Mouse (Mus musculus): ENCODE results near the gene Stom.

Gene Stom

DNA sequence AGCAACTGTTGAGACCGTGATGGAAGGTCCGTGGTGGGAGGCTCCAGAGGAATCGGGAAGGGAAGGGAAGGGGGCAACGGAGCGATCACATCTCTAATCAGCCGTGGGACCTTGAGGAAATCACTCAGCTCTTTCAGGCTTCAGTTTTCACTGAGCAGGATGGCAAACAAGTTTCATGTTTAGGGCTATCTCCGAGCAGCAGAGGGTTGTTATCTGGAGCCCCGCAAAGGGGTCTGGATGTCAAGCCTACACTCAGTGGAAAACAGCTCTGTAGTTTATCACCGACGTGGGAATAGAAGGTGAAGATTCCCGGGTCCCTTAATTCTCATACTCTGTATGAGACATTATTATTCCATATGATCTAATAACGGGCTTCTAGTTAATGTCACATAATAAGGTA lies 18.4 kb downstream of the Stom start:
- DNase-seq = no peak

DNA sequence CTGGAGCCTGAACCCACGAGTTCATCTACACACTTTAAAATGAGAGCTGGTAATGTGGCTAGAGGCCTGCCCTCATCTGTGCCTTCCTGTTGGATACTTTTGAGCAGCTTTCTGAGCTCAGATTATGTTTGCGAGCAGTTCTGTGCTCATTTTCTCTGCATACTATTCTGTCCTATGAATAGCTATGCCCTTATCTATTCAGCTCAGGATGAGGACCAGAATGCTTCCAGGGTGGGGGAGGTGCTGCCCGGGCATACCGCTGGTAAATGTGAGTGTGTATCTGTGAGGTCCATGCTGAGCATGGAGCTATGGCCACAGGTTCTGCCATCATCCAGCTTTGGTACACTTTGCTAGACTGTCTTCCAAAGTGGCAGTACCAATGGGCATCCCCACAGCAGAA lies 19.2 kb downstream of the Stom start:
- no peak for DNase-seq

GRCm38 (mm10) chr2:35314300-35314699 lies 22.5 kb downstream of the Stom start:
- DNase-seq = no peak

- no peak for DNase-seq
Observed at GRCm38 (mm10) chr2:35309906-35310493, 26.8 kb downstream of the Stom start.

GRCm38 (mm10) chr2:35308166-35308565 lies 28.6 kb downstream of the Stom start:
- DNase-seq = no peak

- no peak for DNase-seq
Observed at GRCm38 (mm10) chr2:35302049-35302885, 34.5 kb downstream of the Stom start.

- DNase-seq = no peak
Observed at GRCm38 (mm10) chr2:35299437-35299836, 37.3 kb downstream of the Stom start.

- peak; percentile 83 to 86 for DNase-seq
Observed at GRCm38 (mm10) chr2:35297703-35298332, 39.0 kb downstream of the Stom start.

- no peak for DNase-seq
Observed at GRCm38 (mm10) chr2:35293291-35293690, 43.5 kb downstream of the Stom start.

- DNase-seq = no peak
Observed at GRCm38 (mm10) chr2:35292700-35293099, 44.1 kb downstream of the Stom start.

- DNase-seq = peak; percentile 73
Observed at GRCm38 (mm10) chr2:35291856-35292255, 44.9 kb downstream of the Stom start.

- DNase-seq = peak; percentile 90 to 91
Observed at GRCm38 (mm10) chr2:35288758-35289635, 47.8 kb downstream of the Stom start.

- no peak for DNase-seq
Observed at GRCm38 (mm10) chr2:35287017-35287620, 49.7 kb downstream of the Stom start.

DNA sequence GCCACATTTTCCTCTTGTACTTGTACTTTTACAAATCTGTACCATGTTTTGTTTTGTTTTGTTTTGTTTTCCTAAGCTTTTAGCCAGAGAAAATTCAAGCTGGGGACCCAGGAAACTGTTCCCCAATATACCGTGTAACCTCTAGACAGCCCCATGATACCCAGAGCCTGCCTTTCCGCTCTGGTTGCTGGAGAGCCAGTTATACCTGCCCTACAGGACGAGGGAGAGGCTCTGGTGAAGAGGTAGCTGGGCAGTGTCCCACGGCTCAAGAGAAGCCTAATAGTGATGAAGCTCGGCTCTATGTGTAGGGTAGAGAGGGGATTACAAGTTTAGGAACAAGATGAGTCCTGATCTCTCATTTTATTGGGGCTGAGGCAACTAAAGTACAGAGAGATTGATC lies 51.6 kb downstream of the Stom start:
- no peak for DNase-seq

GRCm38 (mm10) chr2:35283997-35284396 lies 52.8 kb downstream of the Stom start:
- DNase-seq = no peak

DNA sequence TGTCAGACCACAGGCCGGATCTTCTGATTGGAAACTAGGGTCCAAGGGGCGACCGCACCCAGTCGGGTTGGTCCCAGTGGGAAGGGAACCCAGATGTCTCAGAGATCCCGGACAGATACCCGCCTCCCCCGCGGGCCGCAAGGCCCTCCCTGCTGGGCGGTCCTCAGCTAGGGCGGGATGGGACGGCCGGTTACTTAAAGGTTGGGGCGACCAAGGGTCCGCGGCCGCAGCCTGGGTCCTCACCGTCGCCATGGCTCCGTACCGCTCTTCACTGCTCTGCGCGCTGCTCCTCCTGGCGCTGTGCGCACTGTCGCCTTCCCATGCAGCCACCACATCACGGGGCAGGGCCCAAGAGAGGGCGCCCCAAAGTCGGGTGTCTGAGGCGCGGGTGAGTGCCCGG lies 54.6 kb downstream of the Stom start:
- peak; percentile 12 to 26 for DNase-seq

DNA sequence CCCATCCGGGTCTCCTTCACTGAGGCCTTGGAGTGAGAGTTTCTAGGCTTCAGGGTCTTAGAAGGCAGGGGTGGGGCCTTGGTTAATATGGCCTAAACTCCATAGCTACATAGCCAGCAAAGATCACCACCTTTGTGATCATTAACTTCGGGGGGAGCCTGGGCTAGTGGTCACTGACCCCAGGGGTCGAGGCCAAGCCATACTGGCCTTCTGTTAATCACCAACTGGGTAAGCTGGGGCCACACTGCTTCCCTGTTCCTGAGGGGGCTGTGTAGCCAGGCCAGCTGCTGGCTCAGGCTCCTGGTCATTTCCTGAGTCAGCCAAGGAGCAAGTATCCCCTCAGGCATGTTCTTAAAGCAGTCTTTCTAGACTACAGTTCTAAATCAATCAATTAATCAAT lies 56.8 kb downstream of the Stom start:
- no peak for DNase-seq

DNA sequence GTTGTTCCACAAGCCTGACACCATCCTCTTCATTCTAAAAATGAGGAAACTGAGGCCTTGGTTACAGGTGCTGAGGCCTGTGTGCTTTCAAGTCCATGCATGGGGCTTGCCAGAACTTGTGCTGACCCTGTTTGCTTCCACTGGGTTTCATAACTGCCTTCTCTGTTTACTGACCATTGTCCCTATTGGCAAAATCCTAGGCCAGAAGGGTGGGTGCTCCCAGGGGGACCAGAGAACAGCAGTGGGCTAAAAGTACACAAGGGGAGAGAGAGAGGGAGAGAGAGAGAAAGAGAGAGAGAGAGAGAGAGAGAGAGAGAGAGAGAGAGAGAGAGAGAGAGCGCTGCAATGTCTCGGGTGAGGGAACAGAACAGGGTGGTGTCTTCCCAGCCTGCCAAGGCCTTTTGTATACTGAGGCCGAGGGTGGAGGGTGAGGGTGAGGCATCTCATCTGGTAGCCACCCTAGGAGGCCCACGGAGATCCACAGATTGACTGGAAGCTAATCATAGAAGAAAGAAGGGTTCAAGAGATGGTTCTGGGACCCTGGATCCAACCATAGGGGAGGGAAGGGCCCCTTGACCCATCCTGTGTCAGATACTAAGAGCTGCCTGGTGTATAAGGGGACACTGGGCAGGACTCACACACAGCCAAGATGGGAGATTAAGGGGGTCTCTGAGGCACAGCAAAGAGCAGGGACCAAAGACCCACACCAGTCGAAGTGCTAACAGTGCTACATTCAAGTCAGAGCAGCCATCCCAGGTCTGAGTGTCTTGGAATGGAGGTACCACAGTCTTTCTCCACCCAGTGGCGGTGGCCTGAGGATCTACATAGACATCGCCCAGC lies 58.2 kb downstream of the Stom start:
- DNase-seq = no peak

GRCm38 (mm10) chr2:35277686-35278085 lies 59.1 kb downstream of the Stom start:
- no peak for DNase-seq

- DNase-seq = no peak
Observed at GRCm38 (mm10) chr2:35273536-35273935, 63.2 kb downstream of the Stom start.

- no peak for DNase-seq
Observed at GRCm38 (mm10) chr2:35272881-35273280, 63.9 kb downstream of the Stom start.

GRCm38 (mm10) chr2:35271817-35272216 lies 65.0 kb downstream of the Stom start:
- DNase-seq = no peak
